Comparison of ENCODE assay signal across 10 mouse cellular contexts in genomic region chr1:133070157-133070556, GRCm38 (mm10). TPM values are rescaled to one million over a fixed set of nuclear protein-coding genes. Genes with fewer than 3 reads are reported as not detected.
DNase-seq lines count a peak whose midpoint lies in the region; ATAC-seq and TF ChIP-seq lines count a peak whose summit lies in the region.
"Had no signal": no experiment of that assay in that cellular context is flagged by ENCODE, and none has a peak within 500 bp of the region (broad histone marks: within the 10 kb centered on the region; RNA-seq: fewer than 3 reads in every experiment).

No protein-coding gene starts in this region.

- H3K79me2 ChIP-seq in liver, adult 2 months (ENCODE audit: control insufficient read depth, insufficient read depth, low read length), result 0 out of 2 replicates have a peak, but pooled peaks cover 5% of the 10 kb centered on the region

- TF ChIP-seq POLR2A in liver, adult 2 months (IDR thresholded peaks at IDR 0.05; ENCODE audit: extremely low read depth, insufficient read depth, low read length), result no peak

- no peak for ATAC-seq in hindbrain, embryonic 11.5 days (ENCODE audit: low FRiP score)
- no peak for ATAC-seq in hindbrain, postnatal 0 days
- no peak for ATAC-seq in heart, embryonic 13.5 days (ENCODE audit: extremely low read depth, insufficient number of reproducible peaks, low FRiP score, low TSS enrichment)

- DNase-seq in hindbrain, embryonic 11.5 days (ENCODE audit: low spot score), result peak; percentile 31
- DNase-seq in hindbrain, postnatal 0 days (ENCODE audit: low spot score), result no peak
- no peak for DNase-seq in ES-E14 (ENCODE audit: low read depth, low spot score)
- DNase-seq in liver, adult 2 months (ENCODE audit: extremely low read depth, low read depth, low spot score), result no peak
- no peak for DNase-seq in layer of hippocampus, postnatal 10 days (ENCODE audit: low spot score in 2 of 2)
- DNase-seq in testis, postnatal 14 days (ENCODE audit: low spot score), result no peak
- DNase-seq in left cerebral cortex, postnatal 25 days (ENCODE audit: low spot score in 2 of 2), result no peak
- DNase-seq: cerebellum, adult 11 months had no signal

- H3K27ac ChIP-seq in hindbrain, embryonic 11.5 days (ENCODE audit: low read depth, low read length), result no peak overlapping the region
- H3K27ac ChIP-seq in hindbrain, postnatal 0 days, result no peak overlapping the region
- H3K27ac ChIP-seq in ES-E14 (ENCODE audit: insufficient read depth, low read depth, low read length, poor library complexity, severe bottlenecking), result no peak overlapping the region
- H3K27ac ChIP-seq in heart, embryonic 13.5 days (replicated peaks), result peak overlapping the region; percentile 97
- H3K27ac ChIP-seq in liver, adult 2 months (replicated peaks; ENCODE audit: insufficient read depth, low read depth, low read length), result peak overlapping the region; percentile 60

- no peak overlapping the region for H3K4me2 ChIP-seq in hindbrain, embryonic 11.5 days (replicated peaks; ENCODE audit: low read depth, low read length)
- no peak overlapping the region for H3K4me2 ChIP-seq in hindbrain, postnatal 0 days (ENCODE audit: low read depth, low read length)
- peak overlapping the region; percentile 67 for H3K4me2 ChIP-seq in heart, embryonic 13.5 days
- H3K4me2 ChIP-seq: liver, embryonic 15.5 days had no signal

- no peak overlapping the region for H3K4me3 ChIP-seq in hindbrain, embryonic 11.5 days (ENCODE audit: low read depth, low read length)
- no peak overlapping the region for H3K4me3 ChIP-seq in hindbrain, postnatal 0 days (ENCODE audit: low read length)
- no peak overlapping the region for H3K4me3 ChIP-seq in ES-E14 (ENCODE audit: insufficient read depth in 1 of 2, low read depth in 1 of 2, low read length in 2 of 2, poor library complexity in 1 of 2, severe bottlenecking in 1 of 2)
- H3K4me3 ChIP-seq in heart, embryonic 13.5 days, result no peak overlapping the region
- H3K4me3 ChIP-seq in liver, adult 2 months (ENCODE audit: insufficient read depth, low read depth, low read length), result no peak overlapping the region
- H3K4me3 ChIP-seq: liver, embryonic 15.5 days had no signal

- no peak for TF ChIP-seq CTCF in hindbrain, postnatal 0 days (IDR thresholded peaks at IDR 0.05; ENCODE audit: low read depth)
- no peak for TF ChIP-seq CTCF in liver, adult 2 months (IDR thresholded peaks at IDR 0.05; ENCODE audit: low read depth, low read length)

- intact Hi-C loops in left cerebral cortex, postnatal 25 days (cut with DNase I), result no loop called here

- in situ Hi-C loops in ES-E14 (cut with MboI; ENCODE audit: low sequenced_read_pairs in 2 of 2, unreplicated experiment in 2 of 2), result no loop called here

- WGBS in hindbrain, embryonic 11.5 days, result 69% methylated on average over 5 of the region's 5 CpGs
- 67% methylated on average over 5 of the region's 5 CpGs for WGBS in hindbrain, postnatal 0 days
- 34% methylated on average over 4 of the region's 5 CpGs for WGBS in heart, embryonic 13.5 days
- WGBS in liver, adult 2 months, result 74% methylated on average over 4 of the region's 5 CpGs

- H3K4me1 ChIP-seq in hindbrain, embryonic 11.5 days (replicated peaks; ENCODE audit: control insufficient read depth, insufficient read depth, low read length), result no peaks in the 10 kb centered on the region
- H3K4me1 ChIP-seq in hindbrain, postnatal 0 days (ENCODE audit: insufficient read depth, low read length), result peaks cover 29% of the 10 kb centered on the region
- peaks cover 0 to 10% of the 10 kb centered on the region in 2 experiments; a peak in 2 of 4 replicates for H3K4me1 ChIP-seq in ES-E14 (ENCODE audit: control insufficient read depth in 2 of 2, insufficient read depth in 2 of 2, low read length in 2 of 2, poor library complexity in 1 of 2)
- peaks cover 89% of the 10 kb centered on the region for H3K4me1 ChIP-seq in heart, embryonic 13.5 days
- H3K4me1 ChIP-seq in liver, adult 2 months (ENCODE audit: control insufficient read depth, insufficient read depth, low read length), result peaks cover 2% of the 10 kb centered on the region; the same call in 1 of the 2 replicates

- no peaks in the 10 kb centered on the region for H3K9me3 ChIP-seq in hindbrain, embryonic 11.5 days (ENCODE audit: control insufficient read depth, low read length)
- no peaks in the 10 kb centered on the region for H3K9me3 ChIP-seq in hindbrain, postnatal 0 days (ENCODE audit: low read length)
- H3K9me3 ChIP-seq in ES-E14 (ENCODE audit: control insufficient read depth, insufficient read depth, low read depth, low read length), result no peaks in the 10 kb centered on the region
- H3K9me3 ChIP-seq in heart, embryonic 13.5 days, result no peaks in the 10 kb centered on the region
- H3K9me3 ChIP-seq: liver, embryonic 15.5 days had no signal

- no peak overlapping the region for H3K9ac ChIP-seq in hindbrain, embryonic 11.5 days (ENCODE audit: low read depth, low read length)
- no peak overlapping the region for H3K9ac ChIP-seq in hindbrain, postnatal 0 days (replicated peaks; ENCODE audit: low read length)
- no peak overlapping the region for H3K9ac ChIP-seq in ES-E14 (ENCODE audit: insufficient read depth, low read depth, low read length, poor library complexity, severe bottlenecking)
- peak overlapping the region; percentile 80 for H3K9ac ChIP-seq in heart, embryonic 13.5 days
- no peak overlapping the region for H3K9ac ChIP-seq in liver, adult 2 months (ENCODE audit: low read depth, low read length)
- H3K9ac ChIP-seq: liver, embryonic 15.5 days had no signal

- no peaks in the 10 kb centered on the region for H3K27me3 ChIP-seq in hindbrain, embryonic 11.5 days (ENCODE audit: control insufficient read depth, insufficient read depth, low read length)
- H3K27me3 ChIP-seq in hindbrain, postnatal 0 days (ENCODE audit: insufficient read depth, low read length), result no peaks in the 10 kb centered on the region
- no peaks in the 10 kb centered on the region for H3K27me3 ChIP-seq in heart, embryonic 13.5 days (replicated peaks)
- no peaks in the 10 kb centered on the region for H3K27me3 ChIP-seq in liver, adult 2 months (ENCODE audit: control insufficient read depth, insufficient read depth, low read length)

- H3K36me3 ChIP-seq in hindbrain, embryonic 11.5 days (ENCODE audit: control insufficient read depth, insufficient read depth, low read length), result peaks cover 9% of the 10 kb centered on the region
- peaks cover 8% of the 10 kb centered on the region; the same call in 1 of the 2 replicates for H3K36me3 ChIP-seq in hindbrain, postnatal 0 days (ENCODE audit: insufficient read depth, low read length)
- H3K36me3 ChIP-seq in ES-E14 (ENCODE audit: control insufficient read depth, insufficient read depth, low read length, poor library complexity, severe bottlenecking), result no peaks in the 10 kb centered on the region
- peaks cover 25% of the 10 kb centered on the region for H3K36me3 ChIP-seq in heart, embryonic 13.5 days
- no peaks in the 10 kb centered on the region for H3K36me3 ChIP-seq in liver, adult 2 months (ENCODE audit: control insufficient read depth, insufficient read depth, low read length)

TF ChIP-seq in ES-E14, 5 proteins besides CTCF, POLR2A, EP300 and RAD21:
- TF ChIP-seq ZC3H11A (IDR thresholded peaks at IDR 0.05; ENCODE audit: borderline replicate concordance, low read depth, low read length) (no peak), MAFK (IDR thresholded peaks at IDR 0.05; ENCODE audit: insufficient read depth, low read depth, low read length) (peak; percentile 99)

RNA-seq across cellular contexts. Expression of gene Pik3c2b, which starts 24.7 kb away (rescaled TPM):
- 15.7 and 21.2 TPM in 2 replicates for polyA plus RNA-seq in hindbrain, embryonic 11.5 days (2014; fragmentation: Nextera tagmentation; extraction: Ambion mirVana)
- 20.7 and 23.0 TPM in 2 replicates for total RNA-seq in hindbrain, postnatal 0 days (2014; rRNA removed)
- 7.1 and 8.7 TPM in 2 replicates for polyA plus RNA-seq in hindbrain, postnatal 0 days (2015; fragmentation: Nextera tagmentation; extraction: Ambion mirVana)
- 3.1 and 4.7 TPM in 2 replicates for total RNA-seq in ES-E14 (2012; rRNA removed)
- 8.5 and 9.5 TPM in 2 replicates for polyA plus RNA-seq in heart, embryonic 13.5 days (2015; fragmentation: Nextera tagmentation; extraction: Ambion mirVana)
- 2.5 TPM in 2 replicates for total RNA-seq in liver, adult 2 months (2014; rRNA removed)
- 1.6 and 3.3 TPM in 2 replicates for polyA plus RNA-seq in liver, adult 2 months (2012; rRNA removed)
- total RNA-seq in layer of hippocampus, postnatal 10 days (2021), result 10 to 100 TPM; 27.1 to 28.0 TPM
- total RNA-seq in left cerebral cortex, postnatal 25 days (2021), result 10 to 100 TPM; 12.8 to 18.2 TPM

RNA-seq across cellular contexts. Expression of gene Mdm4, which starts 39.8 kb away (rescaled TPM):
- 36.6 and 61.7 TPM in 2 replicates for polyA plus RNA-seq in hindbrain, embryonic 11.5 days (2014; fragmentation: Nextera tagmentation; extraction: Ambion mirVana)
- total RNA-seq in hindbrain, postnatal 0 days (2014; rRNA removed), result 55.3 and 61.3 TPM in 2 replicates
- polyA plus RNA-seq in hindbrain, postnatal 0 days (2015; fragmentation: Nextera tagmentation; extraction: Ambion mirVana), result 29.1 and 32.2 TPM in 2 replicates
- 136 and 254 TPM in 2 replicates for total RNA-seq in ES-E14 (2012; rRNA removed)
- 19.2 and 23.4 TPM in 2 replicates for polyA plus RNA-seq in heart, embryonic 13.5 days (2015; fragmentation: Nextera tagmentation; extraction: Ambion mirVana)
- 40.9 and 41.8 TPM in 2 replicates for total RNA-seq in liver, adult 2 months (2014; rRNA removed)
- polyA plus RNA-seq in liver, adult 2 months (2012; rRNA removed), result 8.9 and 14.3 TPM in 2 replicates
- 10 to 100 TPM; 93.0 to 99.9 TPM for total RNA-seq in layer of hippocampus, postnatal 10 days (2021)
- total RNA-seq in left cerebral cortex, postnatal 25 days (2021), result 10 to 100 TPM; 73.9 to 92.0 TPM

Comparison
In these comparisons a context has a peak if more than half of its experiments do, and no peak if none do; other contexts are left out.
1. H3K27ac ChIP-seq: peak in heart, embryonic 13.5 days (single experiment) and liver, adult 2 months (single experiment); none in hindbrain, embryonic 11.5 days (single experiment), hindbrain, postnatal 0 days (single experiment) and ES-E14 (single experiment).